Mouse (Mus musculus): ENCODE data around the gene Abhd6.

Gene Abhd6

DNA sequence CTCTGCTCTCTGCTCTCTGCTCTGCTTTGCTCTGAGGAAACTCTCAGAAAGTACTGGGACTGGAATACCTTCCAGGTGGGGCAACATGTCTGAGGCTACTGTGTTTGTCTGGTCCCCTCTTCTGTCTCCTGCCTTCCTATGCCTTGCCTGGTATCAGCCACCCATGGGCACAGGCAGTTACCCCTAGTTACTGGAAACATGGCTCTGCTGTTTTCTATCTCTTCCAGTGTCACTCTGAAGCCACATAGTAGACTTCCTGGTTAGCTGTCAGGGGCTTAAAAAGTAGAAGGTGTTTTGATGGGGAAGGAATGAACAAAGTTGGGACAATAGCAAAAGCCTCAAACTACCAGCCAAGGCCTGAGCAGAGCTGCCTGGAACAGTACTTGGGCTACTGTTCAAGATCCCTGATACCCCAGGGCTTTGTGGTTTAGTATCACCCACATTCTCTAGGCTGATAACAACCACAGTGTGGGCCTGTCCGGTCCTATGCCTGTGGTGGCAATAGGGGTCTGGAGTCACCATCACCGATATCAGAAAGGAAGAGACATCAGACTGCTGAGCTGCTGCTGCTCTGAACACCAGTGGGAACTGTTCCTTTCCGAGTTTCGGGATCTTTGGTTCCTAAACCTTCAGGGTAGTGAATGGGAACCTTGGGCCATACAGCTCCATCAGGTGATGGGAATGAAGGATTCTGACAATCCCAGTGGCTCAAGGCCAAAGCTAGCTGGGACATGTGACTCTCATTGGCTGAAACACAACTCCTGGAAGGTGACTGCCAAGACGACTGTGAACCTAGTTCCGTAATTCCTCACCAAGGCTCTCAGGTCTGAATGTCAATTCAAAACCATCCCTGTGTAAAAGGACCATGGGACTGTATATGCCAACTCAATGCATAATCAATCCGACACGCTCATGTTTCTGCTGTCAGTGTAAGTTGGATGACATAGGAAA is 61.4 kb downstream of the Abhd6 start:
- no peak for DNase-seq

DNA sequence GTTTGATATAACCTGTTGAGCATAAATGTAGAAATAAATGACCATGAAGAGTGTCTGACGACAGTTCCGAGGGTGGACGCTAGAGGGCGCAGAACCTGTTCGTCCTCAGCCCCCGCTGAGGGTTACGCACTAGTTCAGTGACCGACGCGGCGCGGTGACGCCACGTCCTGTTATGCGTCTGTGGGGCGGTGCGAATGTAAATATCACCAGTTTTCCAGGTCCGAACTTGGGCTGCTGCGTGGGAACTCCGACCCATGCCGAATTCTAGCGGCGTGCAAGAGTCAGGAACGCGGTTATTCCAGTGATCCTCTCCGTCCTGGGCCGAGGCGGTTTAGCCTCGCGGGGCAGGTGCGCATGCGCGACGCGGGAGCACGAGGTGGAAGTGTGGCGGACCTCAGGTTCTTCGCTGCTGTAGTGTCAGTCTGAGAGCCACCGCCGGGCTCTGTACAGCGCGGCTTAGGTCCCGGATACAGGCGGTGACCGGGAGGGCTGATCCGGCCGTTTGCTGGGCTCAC is 77.5 kb downstream of the Abhd6 start, which contains the start of gene Rpp14:
Rpp14 (plus strand) TSS at position 203 of the 515 bp plus-strand sequence.
- peak; percentile 95 for DNase-seq

DNA sequence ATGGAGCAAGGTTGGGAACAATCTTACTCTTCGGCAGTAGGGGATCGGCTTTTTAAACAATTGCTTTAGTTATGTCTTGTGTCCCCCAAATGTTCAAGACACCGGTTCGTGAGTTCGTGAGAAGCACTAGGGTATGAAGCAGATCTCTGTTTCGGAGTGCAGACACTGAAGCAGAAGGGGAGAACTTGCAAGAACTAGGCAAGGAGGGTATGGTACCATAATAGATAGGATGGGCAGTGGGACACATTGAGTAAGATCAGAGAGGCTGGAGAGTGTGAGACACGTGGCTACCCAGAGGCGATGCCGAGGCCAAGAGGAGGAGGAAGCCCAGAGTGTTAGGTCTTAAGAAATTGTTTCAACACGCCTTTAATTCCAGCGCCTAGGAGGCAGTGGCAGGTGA is 78.0 kb downstream of the Abhd6 start:
- peak; percentile 17 for DNase-seq

DNA sequence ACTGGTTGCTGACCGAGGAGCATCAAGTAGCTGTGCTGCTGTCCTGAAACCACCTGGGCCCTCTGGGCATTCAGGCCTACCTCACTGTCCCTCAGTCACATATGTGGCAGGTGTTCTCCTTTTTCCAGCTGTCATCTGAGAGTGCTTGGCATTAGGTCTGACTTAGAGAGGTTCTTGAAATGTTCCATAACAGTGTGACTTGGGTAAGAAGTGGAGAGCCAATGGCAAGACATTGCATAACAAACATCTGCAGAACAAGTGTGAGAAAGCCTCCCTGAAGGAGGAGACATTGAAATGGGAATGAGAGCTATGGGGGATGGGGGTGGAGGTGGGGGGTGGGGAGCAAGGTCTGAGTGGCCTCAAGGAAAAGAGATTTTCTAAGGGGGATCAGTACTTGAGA is 80.2 kb downstream of the Abhd6 start:
- no peak for DNase-seq

DNA sequence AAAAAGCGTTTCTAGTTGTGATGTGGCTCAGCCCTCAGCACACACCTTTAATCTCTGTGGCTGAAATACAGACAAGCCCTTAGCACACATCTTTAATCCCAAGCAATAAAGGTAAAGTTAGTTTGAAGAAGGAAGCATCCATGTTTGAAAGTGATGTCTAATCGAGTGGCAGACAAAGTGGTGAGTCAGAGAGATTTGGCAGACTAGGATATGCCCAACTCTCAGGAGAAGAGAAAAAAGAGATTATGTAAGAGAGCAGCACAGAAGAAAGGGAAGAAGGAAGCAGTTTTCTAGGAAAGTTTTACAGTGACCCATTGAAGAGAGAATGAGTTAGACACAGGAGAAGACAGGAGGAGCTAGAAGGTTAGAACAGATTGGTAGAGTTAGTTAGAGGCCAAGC is 86.3 kb downstream of the Abhd6 start:
- no peak for DNase-seq

- DNase-seq = peak; percentile 26
These were observed 89.9 kb downstream of the Abhd6 start for GRCm38 (mm10) chr14:8092573-8092972.

GRCm38 (mm10) chr14:8093427-8093826 is 90.7 kb downstream of the Abhd6 start:
- no peak for DNase-seq

GRCm38 (mm10) chr14:8094931-8095561 is 92.3 kb downstream of the Abhd6 start:
- no peak for DNase-seq

- no peak for DNase-seq
These were observed 92.9 kb downstream of the Abhd6 start for GRCm38 (mm10) chr14:8095562-8095950.

DNA sequence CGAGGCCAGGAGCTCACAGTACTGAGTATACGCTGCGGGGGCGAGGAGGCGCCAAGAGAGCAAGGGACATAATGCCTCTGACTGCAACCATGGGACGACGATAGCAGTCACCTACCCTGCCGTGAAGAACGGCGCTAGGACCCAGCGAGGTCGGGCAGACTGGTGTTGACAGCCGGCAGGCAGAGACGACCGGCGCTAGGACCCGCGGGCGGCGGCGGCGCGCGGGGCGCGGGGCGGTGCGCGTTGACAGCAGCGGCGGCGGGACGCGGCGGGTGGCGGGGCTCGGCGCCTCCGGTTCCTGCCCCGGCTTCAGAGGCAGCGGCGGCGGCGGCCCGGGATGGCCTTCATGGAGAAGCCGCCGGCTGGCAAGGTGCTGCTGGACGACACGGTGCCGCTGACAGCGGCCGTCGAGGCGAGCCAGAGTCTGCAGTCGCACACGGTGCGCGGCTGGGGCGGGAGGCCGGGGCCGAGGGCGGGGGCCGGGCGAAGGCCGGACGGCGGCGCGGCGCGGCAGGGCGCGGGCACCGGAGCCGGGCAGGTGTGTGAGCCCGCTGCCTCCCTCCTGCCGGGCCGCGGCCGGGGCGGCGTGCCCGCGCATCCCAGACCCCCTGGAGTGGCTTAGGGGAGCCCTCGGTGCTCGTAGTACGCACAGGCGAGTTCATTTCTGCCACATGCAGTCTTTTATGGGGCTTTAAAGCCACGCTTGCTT is 95.4 kb downstream of the Abhd6 start, which contains the start of gene Pxk:
Pxk (plus strand) TSS at position 234 of the 709 bp plus-strand sequence.
- peak; percentile 96 for DNase-seq

GRCm38 (mm10) chr14:8098687-8098995 is 95.9 kb downstream of the Abhd6 start:
- no peak for DNase-seq

DNA sequence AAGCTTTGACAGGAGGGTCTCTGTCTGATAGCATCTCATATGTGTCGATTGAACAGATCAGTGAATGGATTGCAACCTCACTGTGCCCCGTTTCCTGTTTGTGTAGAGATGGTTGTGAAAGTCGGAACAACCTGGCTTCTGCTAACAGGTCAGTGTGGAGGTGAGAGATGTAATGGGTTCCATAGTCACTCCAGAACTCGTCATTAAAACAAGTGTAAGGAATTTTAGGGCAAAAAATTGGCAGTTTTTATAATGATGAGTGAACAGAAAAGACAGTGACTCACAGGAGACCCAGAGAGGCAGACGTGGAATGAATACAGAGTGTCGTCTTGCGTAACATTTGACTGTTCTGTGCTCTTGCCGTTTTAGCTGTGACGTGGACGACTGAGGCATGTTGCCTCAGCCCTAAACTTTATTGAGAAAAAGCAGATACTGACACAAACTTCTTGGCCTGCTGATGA is 96.9 kb downstream of the Abhd6 start:
- no peak for DNase-seq

GRCm38 (mm10) chr14:8101886-8102285 is 99.2 kb downstream of the Abhd6 start:
- no peak for DNase-seq

DNA sequence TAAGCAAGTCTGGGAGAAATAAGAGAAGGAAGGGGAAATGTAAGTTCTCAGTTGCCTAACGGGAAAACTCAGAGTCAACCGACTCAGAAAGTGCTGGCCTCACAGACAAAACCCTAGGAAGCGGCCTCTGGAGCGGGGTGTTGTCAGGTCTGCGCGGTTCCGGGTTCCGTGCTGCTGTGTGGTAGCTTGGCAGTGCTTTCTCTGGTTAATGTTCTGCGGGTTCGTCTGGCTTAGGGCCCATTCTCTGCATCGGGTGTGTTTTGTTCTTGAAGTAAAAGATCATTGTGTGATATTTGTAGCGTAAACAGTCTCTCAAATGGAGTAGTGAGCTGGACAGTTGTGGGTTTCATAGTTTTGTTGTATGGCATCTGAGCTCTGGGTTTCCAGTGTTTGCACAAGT is 100.0 kb downstream of the Abhd6 start:
- DNase-seq = no peak
